Mouse (Mus musculus) subcutaneous adipose tissue, adult 2 months (tissue): ENCODE results near the gene Nek1. TPM values are rescaled to one million over a fixed set of nuclear protein-coding genes. Genes with fewer than 3 reads are reported as not detected.

Source experiments
- polyA plus RNA-seq: library from polyadenylated mRNA; depleted of rRNA; stranded (reverse); fragments of >200 nt; gene quantifications from 2 replicates; pipeline ENCODE4 v1.2.3, GENCODE M21; 2012; ENCODE audit warnings: low replicate concordance; rRNA removed

Gene Nek1
- polyA plus RNA-seq: 3.9 and 7.6 TPM in 2 replicates

DNA sequence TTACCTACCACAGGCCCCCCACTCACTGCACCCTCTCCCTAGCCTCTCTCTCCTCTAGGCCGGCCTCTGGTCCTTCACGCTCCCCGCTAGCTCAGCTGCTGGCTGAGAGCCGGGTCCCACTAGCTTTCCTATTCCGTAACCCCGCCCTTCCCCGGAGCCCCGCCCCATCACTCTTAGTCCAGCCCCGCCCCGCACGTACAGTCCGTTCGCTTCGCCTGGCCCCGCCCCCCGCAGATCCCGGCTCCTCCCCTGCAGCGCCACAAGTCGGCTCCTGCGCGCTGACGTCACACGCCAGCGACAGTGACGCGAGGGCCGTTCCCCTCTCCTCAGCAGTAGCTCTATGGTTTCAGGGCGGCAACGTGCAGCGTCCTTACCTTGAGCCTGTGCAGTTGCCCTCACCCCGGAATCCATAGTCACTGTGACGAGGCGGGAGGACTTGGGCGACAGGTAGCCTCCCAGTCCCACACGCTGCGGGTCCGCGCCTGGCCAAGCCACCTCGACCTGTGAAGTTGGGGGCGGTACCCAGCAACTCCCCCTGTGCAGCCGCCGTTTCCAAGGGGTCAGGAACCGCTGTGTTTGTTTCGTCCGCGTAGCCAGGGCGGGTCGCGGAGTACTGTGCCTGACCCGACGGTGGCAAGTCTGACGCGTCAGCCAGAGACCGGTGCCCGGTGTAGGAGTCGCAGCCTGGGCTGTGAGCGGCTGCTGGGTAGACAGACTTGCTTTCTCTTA is at the start of gene Nek1:
Gene Nek1, plus strand, starts transcription at position 286 of the 729 bp plus-strand sequence.

DNA sequence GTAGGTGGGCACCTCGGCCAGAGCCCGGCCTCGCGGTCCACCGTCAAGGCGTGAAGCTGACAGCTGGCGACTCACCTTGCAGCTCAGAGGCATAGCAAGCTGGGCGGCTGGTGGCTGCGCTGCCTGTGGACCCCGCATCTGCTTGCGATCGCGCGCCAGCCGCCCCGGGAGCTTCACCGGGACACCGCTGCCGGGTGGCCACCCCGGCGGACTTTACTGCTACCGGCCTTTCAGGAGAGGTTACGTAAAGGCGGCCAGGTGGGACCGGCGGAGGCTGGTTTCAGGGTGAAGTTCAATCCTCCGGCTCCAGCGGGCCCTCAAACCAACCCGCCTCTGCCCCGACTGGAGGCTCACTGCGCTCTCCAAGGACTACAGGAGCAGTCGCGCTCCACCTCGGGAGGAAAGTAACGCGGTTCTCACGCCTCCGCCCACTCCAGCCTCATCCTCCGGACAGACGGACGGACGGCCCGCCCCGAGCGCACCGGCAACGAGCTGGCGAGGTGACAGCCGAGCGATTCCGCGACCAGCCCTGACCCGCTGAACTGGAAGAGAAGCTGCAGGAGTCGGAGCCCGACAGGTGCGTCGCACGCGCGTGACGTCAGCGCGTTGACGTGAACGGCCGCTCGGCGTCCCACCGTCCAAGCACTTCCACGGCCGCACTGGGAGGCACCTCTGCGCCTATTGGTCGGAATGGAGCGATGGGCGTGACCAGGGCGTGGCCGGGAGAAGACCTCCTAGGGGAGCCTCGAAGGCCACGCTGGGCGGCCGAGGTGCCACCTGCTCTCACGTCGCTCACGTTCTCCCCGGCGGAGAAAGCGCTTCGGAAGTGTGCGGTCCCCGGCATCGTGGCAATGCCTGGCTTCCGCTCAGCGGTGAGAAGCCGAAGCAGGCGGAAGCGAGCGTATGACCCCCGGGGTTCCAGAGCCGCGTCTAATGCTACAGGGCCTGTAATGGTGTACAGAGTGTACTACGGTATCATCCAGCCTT is 10.0 kb upstream of the Nek1 start, which contains the start of gene Clcn3:
Gene Clcn3, minus strand, starts transcription at position 600 of the 987 bp plus-strand sequence.

Other genes with a start within 250 kb of the Nek1 start
- 5.3 and 10.3 TPM in 2 replicates for gene Hpf1, start 102.8 kb upstream of the Nek1 start, polyA plus RNA-seq
- 7.4 and 11.1 TPM in 2 replicates for gene Clcn3, start 9.9 kb upstream of the Nek1 start, polyA plus RNA-seq
- 7.0 and 14.1 TPM in 2 replicates for gene Sh3rf1, start 230.7 kb downstream of the Nek1 start, polyA plus RNA-seq